Mouse (Mus musculus): ENCODE measurements at regions not wholly inside any gene's neighbourhood (a gene's known extent, or its start where the extent isn't known, plus 50 kb on each side); places are given as distances from the start of the nearest gene placed in this dataset.

- peak; percentile 27; the same call in 1 of the 2 replicates for TF ChIP-seq ELF1 (IDR thresholded peaks at IDR 0.05; ENCODE audit: low read depth, low read length)
- no peak for TF ChIP-seq CTCF (conservative IDR thresholded peaks at IDR 0.05 in 1 of 2, IDR thresholded peaks at IDR 0.05 in 1 of 2; ENCODE audit: low read depth in 2 of 2, low read length in 2 of 2)
- no peak for TF ChIP-seq SIN3A (IDR thresholded peaks at IDR 0.05; ENCODE audit: low read length)
- no peak for TF ChIP-seq HCFC1 (IDR thresholded peaks at IDR 0.05; ENCODE audit: low read depth, low read length)
- TF ChIP-seq KAT2A (IDR thresholded peaks at IDR 0.05; ENCODE audit: insufficient replicate concordance, low read length) = no peak
- TF ChIP-seq POLR2A (IDR thresholded peaks at IDR 0.05; ENCODE audit: low read depth, low read length) = no peak
- TF ChIP-seq USF1 (IDR thresholded peaks at IDR 0.05; ENCODE audit: low read depth, low read length) = no peak
- TF ChIP-seq ETS1 (conservative IDR thresholded peaks at IDR 0.05; ENCODE audit: low read depth, low read length) = peak; percentile 41; the same call in 1 of the 2 replicates
- TF ChIP-seq MAFK (IDR thresholded peaks at IDR 0.05; ENCODE audit: insufficient replicate concordance, low read length) = 0 out of 2 replicates have a peak, but pooled peaks have one; percentile 33
- 0 out of 2 replicates have a peak, but pooled peaks have one; percentile 67 for TF ChIP-seq MAX (IDR thresholded peaks at IDR 0.05; ENCODE audit: low read length)
Observed at GRCm38 (mm10) chr10:46114631-46115130, 537.1 kb downstream of the Hace1 start.
